ENCODE assay signal across 9 mouse cellular contexts in genomic region chr9:120739199-120739952, GRCm38 (mm10).
DNase-seq lines count a peak whose midpoint lies in the region; ATAC-seq lines count a peak whose summit lies in the region.
"Had no signal": no experiment of that assay in that cellular context is flagged by ENCODE, and none has a peak within 500 bp of the region (broad histone marks: within the 10 kb centered on the region; RNA-seq: fewer than 3 reads in every experiment).

No protein-coding gene starts in this region.

- H3K4me1 ChIP-seq in forebrain, embryonic 16.5 days (replicated peaks; ENCODE audit: control insufficient read depth, insufficient read depth, low read length), result peaks cover 18% of the 10 kb centered on the region
- peaks cover 31% of the 10 kb centered on the region for H3K4me1 ChIP-seq in midbrain, embryonic 10.5 days

- no peak overlapping the region for H3K4me2 ChIP-seq in forebrain, embryonic 16.5 days (ENCODE audit: low read length)

- H3K27me3 ChIP-seq in forebrain, embryonic 16.5 days (replicated peaks; ENCODE audit: control insufficient read depth, insufficient read depth, low read length), result no peaks in the 10 kb centered on the region
- H3K27me3 ChIP-seq in midbrain, embryonic 10.5 days (ENCODE audit: low read depth, poor library complexity, severe bottlenecking), result 0 out of 2 replicates have a peak, but pooled peaks cover 8% of the 10 kb centered on the region

- 22% methylated on average over 14 of the region's 14 CpGs for WGBS in forebrain, embryonic 16.5 days
- 57% methylated on average over 14 of the region's 14 CpGs for WGBS in midbrain, embryonic 10.5 days

- no peak overlapping the region for H3K4me3 ChIP-seq in forebrain, embryonic 16.5 days (replicated peaks; ENCODE audit: low read length)
- H3K4me3 ChIP-seq in midbrain, embryonic 10.5 days, result no peak overlapping the region

- DNase-seq in urinary bladder, adult 18-20 months (ENCODE audit: low spot score in 2 of 2), result peak; percentile 40 to 53
- no peak for DNase-seq in urinary bladder, postnatal 10 days (ENCODE audit: low spot score)
- peak; percentile 36 to 46 for DNase-seq in layer of hippocampus, postnatal 10 days (ENCODE audit: low spot score in 2 of 2)
- no peak for DNase-seq in midbrain, embryonic 10.5 days (ENCODE audit: low spot score)
- DNase-seq in testis, postnatal 14 days (ENCODE audit: low spot score), result peak; percentile 51
- no peak for DNase-seq in cerebellum, adult 8-10 months

- ATAC-seq in forebrain, embryonic 16.5 days, result peak; percentile 55
- ATAC-seq in hematopoietic stem cell, adult 5-6 weeks (replicated peaks in 1 of 2; ENCODE audit: insufficient read depth in 1 of 2, low FRiP score in 2 of 2, low TSS enrichment in 1 of 2, low read depth in 1 of 2, poor library complexity in 2 of 2, severe bottlenecking in 2 of 2), result peak; percentile 12 to 14; a peak in 1 of 4 replicates

- 0 out of 2 replicates have a peak overlapping the region, but pooled peaks have one; percentile 13 for H3K27ac ChIP-seq in forebrain, embryonic 16.5 days (ENCODE audit: low read length)
- H3K27ac ChIP-seq in midbrain, embryonic 10.5 days (replicated peaks), result peak overlapping the region; percentile 78
- H3K27ac ChIP-seq: liver, embryonic 14.5 days had no signal

- no peaks in the 10 kb centered on the region for H3K9me3 ChIP-seq in forebrain, embryonic 16.5 days (ENCODE audit: control insufficient read depth, low read length)
- H3K9me3 ChIP-seq in midbrain, embryonic 10.5 days (replicated peaks), result no peaks in the 10 kb centered on the region

- no peak overlapping the region for H3K9ac ChIP-seq in forebrain, embryonic 16.5 days (replicated peaks; ENCODE audit: low read depth, low read length)
- H3K9ac ChIP-seq: liver, embryonic 14.5 days had no signal

- no peaks in the 10 kb centered on the region for H3K36me3 ChIP-seq in forebrain, embryonic 16.5 days (ENCODE audit: control insufficient read depth, insufficient read depth)
- no peaks in the 10 kb centered on the region for H3K36me3 ChIP-seq in midbrain, embryonic 10.5 days

Comparison
In these comparisons a context has a peak if more than half of its experiments do, and no peak if none do; other contexts are left out.
1. DNase-seq: peak in urinary bladder, adult 18-20 months (2 of 2), layer of hippocampus, postnatal 10 days (2 of 2) and testis, postnatal 14 days (single experiment); none in urinary bladder, postnatal 10 days (single experiment), midbrain, embryonic 10.5 days (single experiment) and cerebellum, adult 8-10 months (single experiment).